Mouse (Mus musculus) stomach, postnatal 0 days (tissue): ENCODE results near the gene Itga2. TPM values are rescaled to one million over a fixed set of nuclear protein-coding genes. Genes with fewer than 3 reads are reported as not detected.

Source experiments
- ATAC-seq: fragments of 200-750 bp; cut with Nextera tagmentation; 2 replicates; pipeline ENCODE4 v1.8.0; 2017; ENCODE audit not compliant: low FRiP score, low TSS enrichment
- DNase-seq: peaks from one replicate; pipeline ENCODE4 v3.0.0-alpha.2; 2016; ENCODE audit warnings: low spot score
- H3K27ac ChIP-seq: fragments of 300-500 bp; sonication (generic); replicated peaks from 2 replicates; pipeline ENCODE4 v1.5.1; 2014; ENCODE audit warnings: mild to moderate bottlenecking, control low read depth
- H3K27me3 ChIP-seq: fragments of 300-500 bp; sonication (generic); 2 replicates; pipeline ENCODE4 v1.6.1; 2014; ENCODE audit warnings: low read length; ENCODE audit not compliant: control insufficient read depth, insufficient read depth
- H3K36me3 ChIP-seq: fragments of 300-500 bp; sonication (generic); 2 replicates; pipeline ENCODE4 v1.6.1; 2014; ENCODE audit warnings: low read length, mixed read lengths; ENCODE audit not compliant: control insufficient read depth, insufficient read depth
- H3K4me1 ChIP-seq: fragments of 300-500 bp; sonication (generic); replicated peaks from 2 replicates; pipeline ENCODE4 v1.6.1; 2014; ENCODE audit warnings: antibody characterized with exemption; ENCODE audit not compliant: control insufficient read depth, insufficient read depth
- H3K4me2 ChIP-seq: fragments of 300-500 bp; sonication (generic); replicated peaks from 2 replicates; pipeline ENCODE4 v1.6.1; 2014; ENCODE audit warnings: low read depth, mild to moderate bottlenecking, control low read depth, moderate library complexity
- H3K4me3 ChIP-seq: fragments of 300-500 bp; sonication (generic); 2 replicates; pipeline ENCODE4 v1.5.1; 2014; ENCODE audit warnings: low read depth, low read length, control low read depth
- H3K9ac ChIP-seq: fragments of 300-500 bp; sonication (generic); 2 replicates; pipeline ENCODE4 v1.6.1; 2014; ENCODE audit warnings: mild to moderate bottlenecking, low read length, control low read depth, mixed read lengths
- H3K9me3 ChIP-seq: fragments of 300-500 bp; sonication (generic); 2 replicates; pipeline ENCODE4 v1.6.1; 2016; ENCODE audit warnings: low read length; ENCODE audit not compliant: control insufficient read depth
- CTCF ChIP-seq: IDR thresholded peaks from 2 replicates; pipeline ENCODE4 v1.5.1; 2016; ENCODE audit warnings: antibody characterized with exemption, low read depth, mild to moderate bottlenecking, moderate library complexity
- EP300 ChIP-seq: optimal IDR thresholded peaks from 2 replicates; pipeline ENCODE3; 2016; ENCODE audit warnings: antibody characterized with exemption
- WGBS: fragments of 180-500 bp; shearing (Covaris S2); extraction: QIAGEN DNeasy Blood & Tissue Kit; methylation state at CpG from one replicate; pipeline ENCODE4 v1.1.7; 2014; 5-methylcytosine and 5-hydroxymethylcytosine counted together
- polyA plus RNA-seq: library from polyadenylated mRNA; unstranded; fragments of >200 nt; fragmentation: Nextera tagmentation; extraction: Ambion mirVana; gene quantifications from 2 replicates; pipeline ENCODE4 v1.2.1, GENCODE M21; 2015

The Itga2 gene
- polyA plus RNA-seq, 1 experiment from 2014 or later = 4.4 TPM

DNA sequence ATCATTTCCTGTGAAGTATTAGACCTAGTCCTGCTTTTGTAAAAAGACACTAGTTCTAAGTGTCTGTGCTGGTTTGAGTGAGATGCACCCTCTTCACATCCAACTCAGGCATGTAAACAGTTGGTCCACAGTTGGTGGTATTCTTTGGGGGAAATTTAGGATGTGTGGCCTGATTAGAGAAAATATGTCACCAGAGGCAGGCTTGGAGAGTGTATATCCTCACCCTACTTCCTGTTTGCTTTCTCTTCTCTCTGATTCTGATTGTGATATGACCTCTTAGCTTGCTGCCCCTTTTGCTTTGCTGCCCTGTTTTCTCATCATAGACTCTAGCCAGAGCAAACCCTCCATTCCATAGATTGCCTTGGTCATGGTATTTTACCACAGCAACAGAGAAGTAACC lies 37.2 kb downstream of the Itga2 start:
- H3K4me3 ChIP-seq = no peak overlapping the region
- 0 out of 2 replicates have a peak, but pooled peaks cover 3% of the 10 kb centered on the region for H3K36me3 ChIP-seq
- no peak overlapping the region for H3K4me2 ChIP-seq
- no peaks in the 10 kb centered on the region for H3K9me3 ChIP-seq
- TF ChIP-seq EP300 (no peak), CTCF (no peak)
- DNase-seq (no peak), ATAC-seq (no peak)
- H3K4me1 ChIP-seq = 0 out of 2 replicates have a peak, but pooled peaks cover 2% of the 10 kb centered on the region
- no peak overlapping the region for H3K27ac ChIP-seq
- no peaks in the 10 kb centered on the region for H3K27me3 ChIP-seq
- no peak overlapping the region for H3K9ac ChIP-seq

DNA sequence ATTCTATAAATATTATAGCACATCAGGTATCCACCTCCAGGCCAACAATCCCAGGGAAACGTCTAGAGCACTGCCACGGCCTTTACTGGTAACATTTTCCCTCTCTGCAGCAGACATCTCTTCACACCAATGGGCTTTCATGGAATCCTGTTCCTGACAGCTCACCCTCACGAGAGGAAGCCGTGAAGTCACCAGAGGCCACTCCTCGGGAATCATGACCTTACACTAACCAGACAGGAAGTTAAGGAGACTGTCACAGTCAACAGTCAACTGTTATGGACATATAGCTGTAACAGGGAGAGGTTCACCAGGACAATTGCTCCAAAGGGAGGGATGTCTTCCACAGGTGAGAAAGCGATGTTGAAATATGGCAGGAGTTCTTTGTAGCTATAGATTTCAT lies 40.2 kb downstream of the Itga2 start:
- DNase-seq (no peak), ATAC-seq (no peak)
- Histone ChIP-seq H3K9me3 (no peaks in the 10 kb centered on the region), H3K9ac (no peak overlapping the region), H3K4me2 (no peak overlapping the region), H3K27ac (no peak overlapping the region), H3K4me1 (0 out of 2 replicates have a peak, but pooled peaks cover 2% of the 10 kb centered on the region), H3K36me3 (0 out of 2 replicates have a peak, but pooled peaks cover 3% of the 10 kb centered on the region), H3K4me3 (no peak overlapping the region), H3K27me3 (no peaks in the 10 kb centered on the region)
- 52% methylated on average over 6 of the region's 6 CpGs for WGBS
- TF ChIP-seq EP300 (no peak), CTCF (no peak)

DNA sequence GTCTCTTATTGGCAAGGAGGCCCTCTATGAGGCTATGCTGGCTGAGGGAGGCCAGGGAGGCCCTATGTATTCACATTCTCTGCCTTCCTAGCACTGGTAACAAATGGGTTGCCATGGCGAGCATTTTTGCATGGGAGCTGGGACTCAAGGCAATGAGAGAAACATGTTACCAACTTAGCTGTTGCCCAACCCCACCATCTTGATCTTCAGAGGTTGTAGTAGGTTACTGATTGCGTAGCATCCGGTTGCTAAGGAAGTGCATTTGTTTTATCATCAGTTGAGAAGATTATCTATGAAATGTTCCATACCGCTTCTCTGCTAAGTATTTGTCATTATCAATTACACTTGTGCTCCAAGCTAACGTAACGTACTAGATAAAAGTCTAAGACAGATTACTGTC lies 44.2 kb downstream of the Itga2 start:
- ATAC-seq = no peak
- Histone ChIP-seq H3K36me3 (0 out of 2 replicates have a peak, but pooled peaks cover 3% of the 10 kb centered on the region), H3K4me3 (no peak overlapping the region), H3K9ac (no peak overlapping the region), H3K9me3 (no peaks in the 10 kb centered on the region), H3K27ac (no peak overlapping the region), H3K4me2 (no peak overlapping the region), H3K4me1 (no peaks in the 10 kb centered on the region), H3K27me3 (no peaks in the 10 kb centered on the region)
- no peak for DNase-seq
- 85% methylated on average over 6 of the region's 6 CpGs for WGBS
- TF ChIP-seq CTCF (no peak), EP300 (no peak)

DNA sequence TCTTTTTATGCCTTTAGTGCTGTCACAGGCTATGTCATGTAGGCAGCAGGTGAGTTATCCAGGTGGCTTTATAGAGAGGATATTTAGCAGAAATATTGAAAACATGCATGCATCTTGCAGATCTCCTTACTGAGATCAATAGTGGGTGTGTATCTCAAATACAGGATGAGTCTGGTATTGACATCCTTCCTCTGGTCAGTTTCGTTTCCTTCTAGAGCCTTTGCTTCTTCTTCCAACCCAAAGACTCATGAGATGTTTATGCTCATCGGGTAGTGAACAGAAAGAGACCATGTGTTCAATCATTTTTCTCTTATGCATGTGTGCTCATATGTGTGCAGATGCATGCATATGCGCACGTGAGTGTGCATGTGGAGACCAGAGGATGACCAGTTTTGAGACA lies 44.6 kb downstream of the Itga2 start:
- Histone ChIP-seq H3K9me3 (no peaks in the 10 kb centered on the region), H3K4me2 (no peak overlapping the region), H3K4me1 (no peaks in the 10 kb centered on the region), H3K36me3 (no peaks in the 10 kb centered on the region), H3K9ac (no peak overlapping the region), H3K4me3 (no peak overlapping the region), H3K27me3 (no peaks in the 10 kb centered on the region), H3K27ac (no peak overlapping the region)
- ATAC-seq (no peak), DNase-seq (no peak)
- no peak for TF ChIP-seq EP300
- no peak for TF ChIP-seq CTCF
- WGBS = 83% methylated on average over 4 of the region's 4 CpGs

GRCm38 (mm10) chr13:114885171-114885570 lies 46.7 kb downstream of the Itga2 start:
- DNase-seq = no peak
- WGBS = 68% methylated on average over 9 of the region's 9 CpGs
- Histone ChIP-seq H3K4me3 (no peak overlapping the region), H3K27me3 (no peaks in the 10 kb centered on the region), H3K9me3 (no peaks in the 10 kb centered on the region), H3K9ac (no peak overlapping the region), H3K36me3 (no peaks in the 10 kb centered on the region), H3K27ac (no peak overlapping the region), H3K4me2 (no peak overlapping the region), H3K4me1 (no peaks in the 10 kb centered on the region)
- no peak for TF ChIP-seq CTCF
- TF ChIP-seq EP300 = no peak
- ATAC-seq = no peak

- WGBS = 73% methylated on average over 11 of the region's 11 CpGs
- Histone ChIP-seq H3K4me2 (no peak overlapping the region), H3K4me3 (no peak overlapping the region), H3K36me3 (no peaks in the 10 kb centered on the region; the same call in 1 of the 2 replicates), H3K9ac (no peak overlapping the region), H3K9me3 (no peaks in the 10 kb centered on the region), H3K27ac (no peak overlapping the region), H3K4me1 (no peaks in the 10 kb centered on the region), H3K27me3 (no peaks in the 10 kb centered on the region)
- TF ChIP-seq CTCF (no peak), EP300 (no peak)
- ATAC-seq (no peak), DNase-seq (no peak)
Measured at GRCm38 (mm10) chr13:114878667-114879066, 53.2 kb downstream of the Itga2 start.
